Mouse (Mus musculus): ENCODE measurements around the gene Rgl3.

- TF ChIP-seq CTCF (IDR thresholded peaks at IDR 0.05; ENCODE audit: extremely low read depth, insufficient read depth, insufficient read length, insufficient replicate concordance) (no peak), POLR2A (IDR thresholded peaks at IDR 0.05; ENCODE audit: low read depth, low read length) (no peak)
Observed at GRCm38 (mm10) chr9:21926784-21927183, 62.5 kb downstream of the Rgl3 start.

Data from spleen, adult 2 months (tissue).